Mouse (Mus musculus): ENCODE results near the gene Il27ra. TPM values are rescaled to one million over a fixed set of nuclear protein-coding genes. Genes with fewer than 3 reads are reported as not detected.

Gene Il27ra
- polyA plus RNA-seq, 1 experiment from 2014 or later = 0.29 TPM

MicroRNAs encoded within 50 kb of the gene (microRNA counts, 519-probe panel; counts per million panel counts)
- microRNA mmu-miR-1199 (188 counts per million, percentile 57 among the panel's probes with 10 or more counts), microRNA mmu-miR-709 (3,179 counts per million, percentile 70 among the panel's probes with 10 or more counts)

Small RNAs within 50 kb of the gene (microRNA-seq; reads per million reads assigned to microRNA genes)
- gene Mir1199 (3.7 reads per million, percentile 6 among the genes with 10 or more reads in this experiment), gene Mir709 (not detected), gene Mir8111 (1.2 reads per million)

Other genes with a start within 250 kb of the Il27ra start
- gene Adgrl1, start 142.5 kb downstream of the Il27ra start, polyA plus RNA-seq (2016; fragmentation: Nextera tagmentation; extraction: Ambion mirVana) = 12.4 and 13.9 TPM in 2 replicates
- gene Gm10644, start 87.4 kb downstream of the Il27ra start, polyA plus RNA-seq (2016; fragmentation: Nextera tagmentation; extraction: Ambion mirVana) = 0.54 and 1.0 TPM in 2 replicates
- 95.4 and 105 TPM in 2 replicates for gene Asf1b, start 87.1 kb downstream of the Il27ra start, polyA plus RNA-seq (2016; fragmentation: Nextera tagmentation; extraction: Ambion mirVana)
- 150 and 153 TPM in 2 replicates for gene Prkaca, start 69.6 kb downstream of the Il27ra start, polyA plus RNA-seq (2016; fragmentation: Nextera tagmentation; extraction: Ambion mirVana)
- 12.1 and 12.2 TPM in 2 replicates for gene Samd1, start 44.9 kb downstream of the Il27ra start, polyA plus RNA-seq (2016; fragmentation: Nextera tagmentation; extraction: Ambion mirVana)
- 0.60 and 1.0 TPM in 2 replicates for gene 1700067K01Rik, start 41.1 kb downstream of the Il27ra start, polyA plus RNA-seq (2016; fragmentation: Nextera tagmentation; extraction: Ambion mirVana)
- gene 2210011C24Rik, start 30.4 kb downstream of the Il27ra start, polyA plus RNA-seq (2016; fragmentation: Nextera tagmentation; extraction: Ambion mirVana) = 0.28 TPM in 1 of 2 replicates, not detected in the other
- gene Palm3, start 21.1 kb downstream of the Il27ra start, polyA plus RNA-seq (2016; fragmentation: Nextera tagmentation; extraction: Ambion mirVana) = 9.3 and 11.5 TPM in 2 replicates
- gene Rln3, start 2.4 kb upstream of the Il27ra start, polyA plus RNA-seq (2016; fragmentation: Nextera tagmentation; extraction: Ambion mirVana) = not detected in 2 replicates
- 1.1 and 1.4 TPM in 2 replicates for gene Gm10643, start 22.5 kb upstream of the Il27ra start, polyA plus RNA-seq (2016; fragmentation: Nextera tagmentation; extraction: Ambion mirVana)
- 9.7 TPM in 2 replicates for gene Rfx1, start 24.2 kb upstream of the Il27ra start, polyA plus RNA-seq (2016; fragmentation: Nextera tagmentation; extraction: Ambion mirVana)
- gene Dcaf15, start 62.2 kb upstream of the Il27ra start, polyA plus RNA-seq (2016; fragmentation: Nextera tagmentation; extraction: Ambion mirVana) = 15.9 and 18.0 TPM in 2 replicates
- 0.08 and 0.12 TPM in 2 replicates for gene Podnl1, start 83.4 kb upstream of the Il27ra start, polyA plus RNA-seq (2016; fragmentation: Nextera tagmentation; extraction: Ambion mirVana)
- 20.4 and 21.0 TPM in 2 replicates for gene Cc2d1a, start 105.3 kb upstream of the Il27ra start, polyA plus RNA-seq (2016; fragmentation: Nextera tagmentation; extraction: Ambion mirVana)
- gene 4930432K21Rik, start 105.4 kb upstream of the Il27ra start, polyA plus RNA-seq (2016; fragmentation: Nextera tagmentation; extraction: Ambion mirVana) = 1.5 and 1.8 TPM in 2 replicates
- 2.4 and 3.5 TPM in 2 replicates for gene Nanos3, start 142.6 kb upstream of the Il27ra start, polyA plus RNA-seq (2016; fragmentation: Nextera tagmentation; extraction: Ambion mirVana)
- gene Zswim4, start 194.5 kb upstream of the Il27ra start, polyA plus RNA-seq (2016; fragmentation: Nextera tagmentation; extraction: Ambion mirVana) = 37.2 and 41.7 TPM in 2 replicates
- 409 and 427 TPM in 2 replicates for gene D8Ertd738e, start 207.1 kb upstream of the Il27ra start, polyA plus RNA-seq (2016; fragmentation: Nextera tagmentation; extraction: Ambion mirVana)
- 64.0 and 64.2 TPM in 2 replicates for gene Mri1, start 214.7 kb upstream of the Il27ra start, polyA plus RNA-seq (2016; fragmentation: Nextera tagmentation; extraction: Ambion mirVana)
- gene Ccdc130, start 227.8 kb upstream of the Il27ra start, polyA plus RNA-seq (2016; fragmentation: Nextera tagmentation; extraction: Ambion mirVana) = 21.9 and 24.6 TPM in 2 replicates